Mouse (Mus musculus) natural killer cell, adult 2 months (primary cell): ENCODE data around the gene Isy1.

Experiments used
- DNase-seq, 2 experiments: peaks; one replicate each; pipeline ENCODE4 v3.0.0; 2022; ENCODE audit warnings: low spot score in 2 of 2

The Isy1 gene

DNA sequence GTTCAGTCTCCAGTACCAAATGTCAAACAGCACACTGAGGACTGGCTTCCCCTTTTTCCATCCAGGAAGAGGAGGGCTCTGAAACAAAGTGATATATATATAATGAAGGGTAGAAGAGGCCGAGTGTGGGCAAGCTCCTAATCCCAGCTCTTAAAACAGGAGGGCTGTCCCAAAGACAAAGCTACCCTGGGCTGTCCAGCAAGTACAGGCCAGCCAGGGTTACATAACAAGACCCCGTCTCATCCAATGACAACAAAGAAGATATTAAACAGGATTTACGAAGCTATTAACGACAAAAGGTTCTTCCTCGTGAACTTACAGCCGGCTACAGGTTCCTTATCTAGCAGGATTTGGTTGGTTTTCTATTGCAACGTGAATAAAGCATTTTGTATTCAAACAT is 33.7 kb downstream of the Isy1 start:
- no peak for DNase-seq

- DNase-seq, result no peak
These were observed 34.6 kb downstream of the Isy1 start for GRCm38 (mm10) chr6:87804036-87804435.

GRCm38 (mm10) chr6:87802462-87802861 is 36.1 kb downstream of the Isy1 start:
- no peak for DNase-seq

DNA sequence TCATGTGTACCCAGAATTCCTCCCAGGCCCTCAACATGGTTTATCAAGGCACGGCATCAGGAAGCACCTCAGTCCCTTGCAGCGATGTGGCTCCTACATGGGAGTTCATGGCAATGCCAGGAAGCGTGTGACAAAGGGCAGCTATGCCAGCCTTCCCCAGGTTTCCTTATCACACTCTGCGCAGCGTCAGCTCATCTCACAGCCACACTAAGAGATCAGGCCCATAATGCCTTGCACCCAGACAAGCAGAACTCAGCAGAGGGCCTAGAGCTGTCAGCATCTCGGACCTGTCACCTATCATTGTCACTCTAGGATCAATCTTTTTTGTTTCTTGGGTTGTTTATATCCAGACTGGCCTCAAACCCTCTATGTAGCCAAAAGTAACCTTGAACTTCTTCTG is 39.0 kb downstream of the Isy1 start:
- no peak for DNase-seq

- no peak for DNase-seq
These were observed 41.3 kb downstream of the Isy1 start for GRCm38 (mm10) chr6:87797321-87797720.

DNA sequence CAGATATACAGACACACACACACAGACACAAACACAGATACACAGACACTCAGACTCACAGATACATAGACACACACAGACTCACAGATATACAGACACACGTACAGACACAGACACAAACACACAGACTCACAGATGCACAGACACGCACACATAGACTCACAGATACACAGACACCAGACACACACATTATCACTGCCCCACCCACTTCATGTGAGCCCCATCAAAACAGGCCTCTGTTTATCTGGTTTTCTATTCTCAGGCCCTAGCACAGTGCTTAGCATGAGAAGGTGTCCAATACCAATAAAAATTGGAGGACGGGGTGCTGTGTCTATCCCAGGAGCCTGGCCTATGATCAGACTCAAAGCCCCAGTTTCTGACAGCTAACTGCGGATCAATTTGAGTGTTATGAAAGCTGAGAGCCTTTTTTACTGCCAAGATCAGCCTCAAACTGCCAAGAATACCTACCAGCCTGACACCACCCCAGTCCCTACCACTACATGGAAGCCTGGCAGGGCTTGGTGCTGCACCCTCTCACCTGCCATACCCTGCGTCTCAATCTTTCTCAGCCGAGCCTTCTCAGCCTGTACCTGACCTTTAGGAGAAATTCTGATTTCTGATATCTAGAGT is 42.2 kb downstream of the Isy1 start:
- DNase-seq, result no peak

- DNase-seq, result no peak
These were observed 43.0 kb downstream of the Isy1 start for GRCm38 (mm10) chr6:87795385-87796150.

GRCm38 (mm10) chr6:87793821-87794510 is 44.6 kb downstream of the Isy1 start:
- no peak for DNase-seq

DNA sequence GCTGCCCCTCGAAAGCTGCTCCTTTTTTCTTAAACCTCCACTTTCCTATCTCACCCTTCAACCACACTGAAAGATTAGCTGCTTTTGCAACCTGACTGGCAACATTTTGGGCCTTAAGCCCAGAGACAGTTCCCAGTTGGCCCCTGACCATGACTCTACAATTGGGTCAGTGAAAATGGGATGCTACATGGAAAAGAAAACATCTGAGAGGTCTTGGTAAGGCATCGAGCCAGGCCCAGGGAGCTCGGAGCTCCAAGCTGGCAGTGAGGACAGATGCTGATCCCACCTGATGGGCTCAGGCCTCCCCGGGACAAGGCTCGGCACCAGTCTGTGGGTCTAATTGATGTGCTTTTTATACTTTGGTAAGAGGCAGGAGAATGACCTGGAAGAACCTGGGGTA is 46.8 kb downstream of the Isy1 start:
- DNase-seq, result no peak

DNA sequence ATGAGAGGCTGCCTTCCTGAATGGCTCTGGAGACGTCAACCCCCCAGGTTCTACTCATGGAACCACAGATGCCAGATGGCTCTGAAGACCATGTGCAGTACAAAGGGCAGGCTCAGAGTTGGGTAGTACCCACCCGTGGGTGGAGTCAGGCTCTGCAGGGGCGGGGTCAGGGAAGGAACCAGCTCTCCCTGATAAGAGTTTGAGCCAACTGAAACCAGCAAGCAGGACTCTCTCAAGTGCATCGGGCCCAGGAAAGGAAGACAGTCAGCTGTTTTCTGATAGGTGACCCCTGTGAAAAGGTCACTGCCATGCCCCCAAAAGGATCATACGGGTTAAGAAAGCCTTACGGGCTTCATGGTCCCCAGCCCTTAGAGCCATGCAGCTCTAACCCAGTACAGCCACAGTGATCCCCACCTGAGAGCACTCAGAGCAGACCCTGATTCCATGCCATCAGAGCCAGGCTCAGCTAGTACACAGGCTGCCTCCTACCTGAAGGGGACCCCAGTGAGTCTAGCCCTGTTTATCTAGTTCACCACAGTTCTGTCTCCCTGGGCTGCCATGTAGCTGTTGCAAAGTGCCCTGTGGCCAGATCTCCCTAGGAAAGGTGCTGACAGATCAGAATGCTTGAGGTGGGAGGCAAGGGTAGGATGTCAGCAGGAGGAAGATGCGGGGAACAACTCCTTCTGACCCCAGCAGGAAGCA is 47.7 kb downstream of the Isy1 start:
- DNase-seq, result no peak

- DNase-seq, result no peak
These were observed 48.8 kb downstream of the Isy1 start for GRCm38 (mm10) chr6:87789791-87790190.

DNA sequence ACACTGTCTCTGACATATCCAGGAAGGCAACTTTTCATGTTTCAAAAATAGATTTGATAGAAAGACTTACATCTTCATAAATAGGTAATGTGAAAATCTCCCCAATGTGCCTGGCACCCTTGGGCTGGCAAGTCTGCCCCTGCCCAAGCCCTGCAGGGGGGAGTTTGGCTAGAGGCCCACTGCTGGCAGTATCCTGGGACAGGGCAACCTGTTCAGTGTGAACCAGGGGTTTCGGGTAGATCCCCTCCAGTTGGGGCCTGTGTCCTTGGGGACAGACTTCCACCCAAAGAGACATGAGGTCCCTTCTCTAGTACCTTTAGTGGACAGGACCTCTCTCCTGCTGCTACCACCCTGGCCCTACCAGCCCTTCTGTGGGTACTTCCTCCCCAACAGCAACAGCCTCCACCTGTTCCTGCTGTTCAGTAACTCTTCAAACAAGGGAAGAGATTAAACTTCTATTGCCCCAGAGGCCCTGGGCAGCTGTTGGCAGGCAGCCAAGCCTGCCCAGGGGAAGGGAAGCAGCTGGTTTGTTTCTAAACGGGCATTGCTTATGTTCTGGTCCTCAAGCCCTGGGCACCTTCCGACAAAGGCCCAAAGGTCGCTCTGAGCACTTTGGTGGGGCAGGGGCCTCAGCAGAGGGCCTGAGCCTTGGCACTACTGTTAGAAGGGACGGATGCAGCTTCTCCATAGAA is 49.6 kb downstream of the Isy1 start:
- no peak for DNase-seq

DNA sequence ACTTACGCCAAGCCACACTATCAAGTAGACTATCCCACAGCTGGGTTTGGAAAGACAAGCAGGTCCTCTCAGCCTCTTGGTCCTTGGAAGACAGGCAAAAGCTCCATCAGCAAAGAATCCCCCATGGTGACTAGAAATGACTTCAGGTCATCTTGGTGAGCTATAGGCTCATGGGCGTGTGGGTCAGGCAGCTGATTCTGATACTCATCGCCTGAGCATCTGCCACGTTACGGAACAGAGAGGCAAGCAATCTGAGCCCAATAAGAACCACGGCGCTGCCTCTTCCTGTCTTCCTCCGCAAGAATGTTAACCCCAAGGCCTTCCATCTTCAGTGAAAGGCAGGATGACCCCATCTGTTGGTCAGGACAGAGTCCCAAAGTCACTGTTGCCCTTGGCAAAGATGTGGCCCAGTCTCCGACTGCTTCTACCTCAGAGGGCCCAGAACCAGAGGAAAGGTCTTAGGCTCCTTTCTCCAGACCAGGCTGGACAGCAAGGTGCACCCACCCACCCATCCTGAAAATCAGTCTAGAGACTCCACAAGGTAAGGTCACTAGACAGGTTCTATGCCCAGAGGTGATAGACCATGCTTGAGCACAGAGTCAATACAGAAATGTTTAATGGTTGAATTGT is 50.2 kb downstream of the Isy1 start:
- DNase-seq, result no peak

DNA sequence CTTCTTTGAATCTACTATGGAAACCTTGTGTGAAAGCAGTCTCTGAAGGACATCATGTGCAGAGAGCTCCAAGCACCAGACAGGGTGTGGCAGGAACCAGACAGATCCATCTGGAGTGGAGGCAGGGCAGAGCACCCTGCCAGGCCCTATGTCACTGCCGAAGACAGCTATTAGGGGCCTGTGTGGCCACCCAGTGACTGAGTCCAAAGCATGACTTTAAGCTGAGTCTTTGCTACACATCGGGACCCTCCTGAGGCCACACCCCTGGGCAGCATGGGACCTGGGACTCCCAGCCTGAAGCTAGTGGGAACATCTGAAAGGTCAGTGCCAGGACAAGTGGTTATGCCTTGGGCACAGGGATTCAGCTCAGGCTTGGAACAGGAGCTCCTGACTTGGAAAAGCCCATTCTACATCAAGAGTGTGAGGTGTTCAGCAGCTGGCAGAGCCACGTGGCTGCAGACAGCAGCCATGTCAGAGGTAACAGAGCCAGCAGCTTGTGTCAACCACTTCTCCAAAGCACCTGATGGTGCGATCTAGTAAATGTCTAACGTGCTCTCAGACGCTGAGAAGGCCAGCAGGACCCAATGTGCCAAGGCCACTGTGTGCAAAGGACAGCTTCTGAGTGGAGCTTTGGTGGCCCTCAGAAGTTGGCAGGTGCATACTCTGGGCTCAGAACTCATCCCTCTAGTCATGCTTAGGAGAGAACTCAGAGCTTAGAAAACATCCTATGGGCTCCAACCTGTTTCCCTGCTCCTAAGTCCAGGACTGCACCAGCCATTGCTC is 51.3 kb downstream of the Isy1 start:
- DNase-seq, result no peak

DNA sequence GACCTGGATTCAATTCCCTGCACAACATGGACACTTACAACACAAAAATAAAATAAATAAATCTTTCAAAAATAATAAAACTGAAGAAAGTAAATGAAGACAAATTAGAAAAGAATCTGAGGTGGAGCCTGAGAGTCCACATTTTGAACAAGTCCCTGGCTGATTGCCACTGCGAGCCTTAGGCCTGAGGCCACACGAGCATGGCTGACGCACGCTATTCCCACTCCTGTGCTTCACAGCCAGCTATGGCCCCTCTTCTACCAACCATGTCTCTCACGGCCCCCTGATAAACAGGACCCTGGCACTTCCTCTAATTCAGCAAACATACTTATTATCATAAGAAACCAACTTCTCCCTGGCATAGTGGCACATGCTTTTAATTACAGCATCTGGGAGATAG is 52.0 kb downstream of the Isy1 start:
- no peak for DNase-seq

GRCm38 (mm10) chr6:87784033-87784432 is 54.6 kb downstream of the Isy1 start:
- no peak for DNase-seq

- DNase-seq, result no peak
These were observed 57.9 kb downstream of the Isy1 start for GRCm38 (mm10) chr6:87780546-87781301.

DNA sequence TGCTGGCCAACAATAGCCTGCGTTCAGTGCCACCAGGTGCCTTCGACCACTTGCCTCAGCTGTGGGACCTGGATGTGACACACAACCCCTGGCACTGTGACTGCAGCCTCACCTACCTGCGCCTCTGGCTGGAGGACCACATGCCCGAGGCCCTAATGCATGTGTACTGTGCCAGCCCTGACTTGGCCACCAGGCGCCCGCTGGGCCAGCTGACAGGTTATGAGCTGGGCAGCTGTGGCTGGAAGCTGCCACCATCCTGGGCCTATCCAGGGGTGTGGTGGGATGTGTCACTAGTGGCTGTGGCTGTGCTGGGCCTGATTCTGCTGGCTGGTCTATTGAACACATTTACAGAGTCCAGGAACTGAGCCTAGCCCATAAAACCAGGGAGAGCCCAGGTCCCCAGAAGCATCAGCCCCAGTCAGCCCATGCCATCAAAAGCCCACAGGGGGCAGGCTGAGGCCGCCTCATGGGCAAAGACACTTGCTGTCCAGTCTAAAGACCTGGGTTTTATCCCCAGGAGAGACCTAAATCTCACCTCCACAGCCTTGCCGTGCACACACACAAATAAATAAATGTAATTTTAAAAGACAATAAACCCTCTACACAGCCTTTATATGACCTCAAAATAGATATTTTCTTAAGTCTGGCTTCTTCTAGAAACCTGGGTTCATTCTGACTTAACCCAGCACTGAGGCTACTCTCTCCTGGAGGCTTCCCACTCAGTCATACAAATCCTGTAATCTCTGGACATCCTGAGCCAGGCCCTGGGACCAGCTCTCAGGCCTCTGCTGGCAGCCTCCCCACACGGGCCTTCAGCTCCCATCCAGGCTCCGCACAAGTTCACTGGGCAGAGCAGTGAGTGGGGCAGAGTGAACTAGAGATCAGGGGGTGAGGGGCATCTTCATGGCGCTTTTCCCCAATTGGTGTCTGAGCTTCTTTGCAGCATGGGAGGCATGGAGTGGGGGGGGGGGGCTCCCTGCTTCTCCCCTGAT is 59.1 kb downstream of the Isy1 start:
- no peak for DNase-seq
